Mouse (Mus musculus) testis, postnatal 10 days (tissue): ENCODE results near the gene Tpk1.

Source experiments
- DNase-seq: peaks from one replicate; pipeline ENCODE4 v3.0.0; 2021; ENCODE audit warnings: low spot score

The Tpk1 gene

DNA sequence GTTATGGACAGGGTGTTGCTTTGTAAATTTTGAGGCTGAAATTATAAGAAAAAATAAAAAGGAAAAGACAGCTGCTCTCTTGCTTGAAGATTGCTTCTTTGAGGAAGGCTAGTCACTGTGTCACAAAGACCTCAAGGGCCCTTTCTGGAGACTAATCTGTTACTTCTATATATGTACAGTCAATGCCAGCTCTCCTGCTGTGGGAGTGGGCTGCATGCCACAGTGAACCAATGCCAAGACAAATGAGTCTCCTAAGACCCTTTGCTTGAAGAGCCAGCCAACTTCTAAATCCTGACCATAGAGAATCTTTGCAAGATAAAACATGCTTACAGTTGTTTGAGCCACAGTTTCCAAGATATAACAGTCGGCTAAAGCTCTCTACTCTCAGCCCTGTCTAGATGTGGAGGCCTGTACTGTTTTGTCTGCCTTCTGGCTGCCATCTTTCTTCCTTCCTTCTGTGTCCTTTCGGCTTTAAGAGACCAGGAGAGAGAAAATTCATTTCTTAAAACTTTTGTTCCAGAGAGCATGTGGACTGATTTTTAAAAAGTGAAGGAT, 230.0 kb downstream of the Tpk1 start:
- DNase-seq: no peak

DNA sequence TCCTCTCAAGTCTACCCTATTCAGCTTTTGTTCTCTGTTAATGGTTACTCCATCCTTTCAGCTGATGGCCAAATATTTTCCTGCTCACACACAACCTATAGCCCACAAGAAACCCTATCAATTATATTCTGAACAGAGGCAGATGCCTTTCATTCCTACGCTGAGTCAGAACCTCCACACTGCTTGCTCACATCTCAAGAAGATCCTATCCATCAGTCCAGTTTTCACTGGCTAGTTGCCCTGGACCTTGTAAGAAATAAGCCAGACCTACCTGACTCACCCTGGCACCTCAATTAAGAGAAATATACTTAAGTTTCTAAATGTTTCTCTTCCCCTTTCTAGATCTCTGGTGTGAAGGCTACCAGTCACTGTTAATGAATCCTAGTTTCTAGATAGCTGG, 231.7 kb downstream of the Tpk1 start:
- no peak for DNase-seq

DNA sequence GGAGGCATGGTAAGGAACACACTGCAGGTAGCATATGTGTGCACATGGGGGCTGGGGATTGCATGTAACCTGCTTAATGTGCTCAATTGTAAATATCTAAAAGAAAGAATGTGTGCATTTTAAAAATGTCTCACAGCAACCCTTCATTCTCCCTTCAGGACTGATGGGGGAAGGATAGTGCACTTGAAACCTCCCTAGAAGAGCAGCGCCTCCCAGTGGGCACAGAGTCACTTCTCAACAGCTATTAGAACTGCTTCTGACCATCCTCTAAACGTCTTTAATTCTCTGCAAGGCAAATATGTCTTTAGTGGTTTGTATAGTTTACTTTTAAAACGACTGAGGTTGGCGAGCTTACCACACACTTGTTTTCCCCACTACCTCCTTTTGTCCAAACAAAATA, 241.1 kb downstream of the Tpk1 start:
- no peak for DNase-seq

DNA sequence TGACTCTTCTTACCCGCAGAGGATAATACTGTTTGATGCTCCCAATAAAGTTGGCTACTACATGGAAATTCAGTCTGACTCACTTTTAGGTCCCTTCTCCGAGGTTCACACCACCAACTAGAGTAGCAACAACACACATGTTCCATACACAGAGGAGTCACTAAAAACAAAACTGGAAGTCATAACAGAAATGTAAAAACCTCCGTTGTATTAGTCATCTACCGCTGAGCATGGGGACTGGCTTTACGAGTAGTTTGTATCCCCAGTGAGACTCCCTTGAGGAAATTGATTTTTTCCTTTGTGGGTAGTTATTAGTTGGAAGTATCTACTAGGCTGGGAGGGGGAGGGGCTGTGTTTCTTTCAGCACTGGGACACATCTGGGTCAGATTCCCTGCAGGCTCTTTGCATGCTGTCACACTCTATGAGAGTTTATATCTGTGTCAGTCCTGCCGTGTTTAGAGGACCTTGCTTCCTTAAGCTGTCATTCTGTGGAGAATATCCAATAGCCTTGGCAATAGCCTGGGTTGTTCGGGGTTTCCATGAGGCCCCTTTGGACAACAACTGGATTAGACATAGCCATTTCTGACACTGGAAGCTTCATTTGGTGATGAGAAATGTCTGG, 245.6 kb downstream of the Tpk1 start:
- no peak for DNase-seq

DNA sequence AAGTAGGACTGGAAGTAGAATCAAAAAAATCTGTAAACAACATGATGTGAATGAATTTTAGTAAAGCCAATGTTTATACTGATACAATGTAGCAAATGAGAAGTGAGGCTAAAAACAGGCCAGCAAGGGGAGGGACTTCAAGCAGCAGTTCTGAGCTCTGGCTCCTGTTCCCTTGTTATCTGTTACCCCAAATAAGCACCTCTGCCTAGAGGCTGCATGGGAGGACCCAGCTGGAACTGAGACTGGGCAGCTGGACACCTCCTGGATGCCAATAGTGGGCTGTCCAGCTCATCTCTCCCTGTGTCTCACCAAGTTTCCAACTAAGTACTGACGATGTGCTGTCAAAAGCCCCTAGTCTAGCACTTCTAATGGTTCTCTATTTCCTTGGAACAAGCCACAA, 257.1 kb downstream of the Tpk1 start:
- no peak for DNase-seq

DNA sequence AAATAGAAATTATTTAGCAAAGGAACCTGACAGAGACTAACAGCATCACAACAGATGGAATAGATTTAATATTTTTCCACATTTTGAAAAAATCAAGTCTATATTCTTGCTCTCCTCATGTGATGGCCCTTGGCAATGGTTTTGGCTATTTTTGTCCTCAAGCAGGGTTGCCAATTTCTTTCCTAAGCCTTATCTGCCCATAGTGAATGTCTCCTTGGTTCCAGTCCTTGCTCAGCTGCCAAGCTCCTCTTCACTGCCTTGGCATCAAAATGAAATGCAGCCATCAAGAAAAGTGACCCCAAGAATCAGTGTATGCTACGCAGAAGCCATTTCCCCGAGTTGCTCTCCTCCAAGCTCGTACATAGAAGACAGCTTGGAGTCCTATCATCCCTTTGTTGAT, 263.0 kb downstream of the Tpk1 start:
- DNase-seq: no peak

DNA sequence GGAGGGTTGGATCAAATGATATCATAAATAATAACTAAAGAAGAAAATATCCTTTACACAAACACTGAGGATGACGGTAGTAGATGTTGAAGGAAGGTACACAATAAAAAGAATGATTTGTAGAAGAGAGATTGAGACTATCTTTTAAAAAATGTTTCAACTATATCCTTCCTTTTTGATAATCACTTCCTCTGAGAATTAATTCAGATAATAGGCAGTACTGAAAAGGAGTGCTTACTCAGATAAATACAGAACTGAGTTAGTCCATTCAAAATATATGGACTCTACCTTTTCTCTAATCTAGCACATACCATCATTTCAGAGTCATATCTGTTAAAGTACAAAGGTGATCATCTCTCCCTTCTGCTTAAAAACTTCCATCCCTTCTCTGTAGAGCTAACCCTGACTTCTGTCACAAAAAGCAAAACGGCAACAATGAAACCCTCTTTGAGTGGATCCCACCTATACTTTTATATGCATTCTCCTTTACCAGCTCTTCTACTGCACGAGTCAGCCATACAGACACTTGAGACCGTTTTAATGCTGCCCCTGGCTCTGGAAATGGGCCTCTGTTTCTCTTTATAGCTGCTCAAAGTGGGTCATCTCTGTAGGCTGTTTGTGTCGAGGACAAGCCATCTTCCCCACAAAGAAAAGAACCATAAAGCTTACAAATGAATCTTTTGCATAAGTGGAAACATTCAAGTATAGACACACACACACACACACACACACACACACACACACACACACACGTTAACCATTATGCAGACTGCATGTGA, 263.7 kb downstream of the Tpk1 start:
- DNase-seq: no peak

DNA sequence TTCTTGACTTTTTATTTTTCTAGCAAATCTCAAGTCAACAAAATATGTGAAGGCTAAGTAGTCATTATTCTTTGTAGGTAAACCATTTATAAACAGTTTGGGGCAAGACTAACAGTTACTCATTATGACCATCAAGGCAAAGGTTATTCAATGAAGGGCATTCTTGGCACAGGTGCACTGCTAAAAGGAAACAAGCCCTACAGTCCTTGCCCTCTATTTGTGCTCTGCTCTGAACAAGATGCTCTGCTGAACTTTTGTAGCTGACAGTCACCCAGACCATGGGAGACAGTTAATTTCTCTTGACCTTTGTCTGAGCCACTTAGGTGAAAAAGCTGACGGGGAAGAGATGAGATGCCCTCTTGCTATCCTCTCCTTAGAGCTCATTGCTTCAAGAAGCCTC, 269.7 kb downstream of the Tpk1 start:
- DNase-seq: no peak

DNA sequence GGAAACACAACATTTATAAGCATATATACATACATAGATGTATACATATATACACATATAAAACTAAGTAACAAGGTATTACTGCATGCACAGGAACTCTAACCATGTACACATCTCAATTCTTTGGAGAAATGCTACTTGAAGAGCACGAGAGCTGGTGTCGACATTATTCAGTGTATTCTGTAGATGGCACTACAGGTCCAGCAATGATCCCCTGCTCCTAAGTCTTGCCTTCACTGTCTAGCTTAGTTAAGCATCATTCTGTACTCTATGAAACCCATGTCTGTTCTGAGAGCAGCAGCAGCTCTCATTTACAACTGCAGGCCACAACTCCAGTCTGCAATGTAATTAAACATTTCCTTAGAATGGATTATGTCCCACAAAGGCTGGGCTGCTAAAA, 270.5 kb downstream of the Tpk1 start:
- no peak for DNase-seq

DNA sequence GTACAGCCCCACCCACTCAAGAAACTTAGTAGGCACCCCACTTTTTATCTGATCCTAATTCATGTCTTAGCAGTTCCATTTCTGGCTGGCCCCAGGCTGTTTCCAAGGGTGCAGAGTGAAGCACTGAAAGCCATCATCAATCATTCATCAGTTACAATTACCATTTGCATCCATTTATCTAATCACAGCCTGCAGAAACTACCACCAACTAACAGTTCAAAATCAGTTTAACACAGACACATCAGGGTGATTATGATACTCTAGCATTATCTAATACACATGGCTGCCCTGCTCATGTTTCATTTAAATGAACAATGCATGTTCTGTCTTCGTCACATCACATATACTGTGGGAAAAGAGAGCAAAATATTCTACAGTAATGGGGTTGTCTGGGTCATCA, 274.7 kb downstream of the Tpk1 start:
- no peak for DNase-seq

DNA sequence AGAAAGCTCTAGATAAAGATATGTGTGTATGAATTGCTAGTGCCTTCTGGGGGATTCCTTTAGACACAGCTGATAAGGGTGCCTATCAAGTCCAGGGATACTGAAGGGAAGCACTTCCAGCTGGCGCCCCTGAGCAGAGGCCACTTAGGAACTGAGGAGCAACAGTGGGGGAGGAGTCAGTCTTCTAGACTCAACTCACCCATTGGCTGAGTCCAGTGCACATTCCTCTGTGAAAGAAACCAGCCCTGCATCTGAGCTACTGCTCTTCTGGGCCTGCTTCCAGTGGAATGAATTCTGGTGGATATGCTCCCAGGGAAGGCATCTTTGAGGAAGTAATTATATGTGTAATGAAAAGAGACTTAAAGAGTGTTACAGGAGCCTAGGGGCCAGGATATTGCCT, 278.8 kb downstream of the Tpk1 start:
- no peak for DNase-seq

DNA sequence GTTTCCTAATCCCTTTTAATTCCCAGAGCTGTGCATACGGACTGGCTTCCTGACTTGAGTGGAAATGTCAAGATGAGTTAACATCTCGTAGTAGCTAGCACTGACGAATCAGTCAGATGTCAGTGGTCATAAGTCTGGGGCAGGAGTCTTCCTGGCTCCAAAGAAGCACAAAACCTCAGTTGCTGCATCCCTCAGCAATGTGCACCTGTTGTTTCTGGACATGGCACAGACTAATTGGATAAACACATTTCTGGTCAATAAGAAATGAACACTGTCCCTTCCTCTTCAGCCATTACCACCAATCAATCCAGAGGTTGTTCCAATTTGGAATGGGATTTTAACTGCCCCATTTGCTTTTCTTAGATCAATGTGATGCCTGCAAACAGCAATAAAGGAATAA, 281.2 kb downstream of the Tpk1 start:
- DNase-seq: no peak

DNA sequence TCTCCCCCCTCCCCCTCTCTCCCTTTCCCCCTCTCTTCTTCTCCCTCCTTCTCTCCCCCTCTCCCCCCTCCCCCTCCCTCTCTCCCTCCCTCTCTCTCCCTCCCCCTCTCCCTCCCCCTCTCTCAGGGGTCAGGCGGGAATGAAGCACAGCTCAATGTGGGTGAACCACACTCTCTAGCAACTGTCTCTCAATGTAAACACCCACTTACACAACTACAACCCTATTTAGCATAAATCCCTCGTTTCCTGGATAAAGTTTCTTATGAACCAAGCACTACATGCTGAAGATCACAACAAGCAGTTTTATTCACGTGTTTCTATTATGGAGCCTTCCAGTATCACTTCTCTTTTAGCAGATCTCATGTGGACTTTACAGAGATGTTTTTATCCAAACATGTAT, 281.8 kb downstream of the Tpk1 start:
- DNase-seq: no peak

DNA sequence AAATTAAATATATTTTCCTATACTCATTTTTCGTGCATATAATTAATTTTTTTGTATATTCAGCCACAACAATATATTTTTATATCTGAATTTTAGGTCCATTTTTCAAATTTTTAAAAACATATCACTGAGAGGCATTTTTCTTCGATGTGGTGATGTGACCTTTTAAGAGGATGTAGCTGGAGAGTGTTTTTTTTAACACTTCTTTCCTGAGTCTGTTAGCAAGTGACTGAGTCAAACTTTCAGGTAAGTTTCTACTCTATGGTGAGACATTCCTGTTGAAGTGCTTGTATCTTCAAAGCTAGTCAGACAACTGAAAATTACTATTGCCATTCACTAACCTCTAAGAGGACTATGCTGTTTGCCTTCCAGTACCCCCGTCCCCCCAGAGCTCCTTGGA, 283.3 kb downstream of the Tpk1 start:
- DNase-seq: no peak

DNA sequence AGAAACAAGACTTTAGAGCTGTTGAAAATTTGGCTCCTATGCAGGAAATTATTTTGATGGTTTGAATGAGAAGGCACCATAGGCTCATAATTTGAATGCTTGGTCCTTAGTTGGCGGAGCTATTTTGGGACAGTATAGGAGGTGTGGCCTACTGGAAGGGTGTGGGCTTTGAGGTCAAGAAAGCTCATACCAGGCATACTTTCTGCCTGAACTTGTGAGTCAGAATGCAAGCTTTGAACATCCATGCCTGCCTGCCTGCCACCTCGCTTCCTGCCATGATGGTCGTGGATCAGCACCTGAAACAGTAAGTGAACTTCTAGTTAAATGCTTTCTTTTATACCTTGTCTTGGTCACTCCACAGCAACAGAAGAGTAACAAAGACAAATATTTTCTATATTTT, 283.8 kb downstream of the Tpk1 start:
- DNase-seq: no peak

DNA sequence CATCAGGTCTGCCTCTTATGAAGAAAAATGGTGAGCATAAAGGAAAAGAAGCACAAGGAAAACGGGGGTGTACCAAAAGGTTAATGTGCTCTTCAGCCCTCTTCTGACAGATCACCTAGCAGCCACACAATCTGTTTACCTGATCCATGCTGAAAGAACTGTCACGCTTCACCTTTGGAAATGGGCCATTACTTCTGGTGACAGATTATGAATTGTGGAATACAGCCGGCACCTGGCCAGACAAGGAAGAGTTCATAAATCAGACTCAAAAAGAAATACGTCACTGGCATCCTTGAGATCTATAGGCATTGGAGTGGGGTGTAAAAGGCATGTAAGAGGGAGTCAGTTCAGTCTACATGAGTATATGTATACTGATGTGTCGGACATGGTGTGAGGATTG, 292.9 kb downstream of the Tpk1 start:
- no peak for DNase-seq

DNA sequence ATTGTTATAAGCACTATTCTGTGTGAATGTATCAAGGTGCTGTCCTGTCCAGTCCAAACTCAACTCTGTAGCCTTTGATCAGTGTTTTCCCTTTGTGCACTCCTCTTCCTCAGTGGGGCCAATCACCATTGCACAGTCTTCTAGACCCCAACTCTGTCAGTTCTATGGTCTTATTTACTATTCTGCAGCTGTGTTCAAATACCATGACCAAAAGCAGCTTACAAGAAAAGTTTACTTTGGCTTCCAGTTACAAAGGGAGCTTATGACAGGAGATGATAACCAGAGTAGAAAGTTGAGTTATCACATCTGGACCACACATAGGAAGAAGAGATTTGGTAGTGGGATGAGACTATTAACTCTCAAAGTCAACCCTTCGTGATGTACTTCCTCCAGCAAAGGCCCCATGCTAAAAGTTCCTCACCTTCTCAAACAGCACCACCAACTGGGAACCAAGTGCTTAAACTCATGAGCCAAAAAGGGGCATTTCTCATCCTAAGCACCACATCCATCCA, 298.6 kb downstream of the Tpk1 start:
- DNase-seq: no peak

DNA sequence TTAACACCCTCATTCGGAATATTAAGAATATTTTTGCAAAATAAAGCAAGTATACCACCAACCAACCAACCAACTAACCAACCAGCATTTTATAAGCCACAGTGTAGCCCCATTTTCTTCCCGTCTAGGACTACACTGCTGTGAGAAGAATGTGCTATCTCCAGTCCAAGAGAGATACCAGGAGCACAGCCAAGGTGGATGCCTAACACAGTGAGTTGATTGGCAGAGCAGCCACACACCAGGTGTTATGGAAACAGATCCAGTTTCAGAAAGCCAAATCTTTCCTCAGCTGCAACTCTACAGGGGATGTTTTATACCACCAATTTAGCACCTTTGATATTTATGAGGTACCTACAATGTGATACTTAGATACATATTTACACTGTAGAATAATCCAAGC, 299.1 kb downstream of the Tpk1 start:
- no peak for DNase-seq

DNA sequence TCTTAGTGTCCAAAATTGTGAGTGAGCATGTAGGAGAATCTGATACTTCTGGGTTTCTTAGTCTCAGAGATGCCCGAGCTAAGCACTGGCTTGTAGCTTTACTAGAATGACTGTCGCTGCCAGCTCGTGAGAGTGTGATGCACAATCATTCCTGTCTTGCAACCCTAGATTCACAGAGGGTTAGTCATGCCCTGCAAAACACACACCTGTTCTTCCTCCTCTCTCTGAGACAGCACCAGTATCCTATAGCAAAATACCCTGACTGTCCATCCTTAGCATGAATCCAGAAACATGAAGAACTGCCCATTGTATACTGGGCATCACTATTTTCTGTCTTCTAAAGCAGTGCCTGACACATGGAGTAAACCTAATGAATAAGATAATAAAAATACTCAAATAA, 302.2 kb downstream of the Tpk1 start:
- no peak for DNase-seq

DNA sequence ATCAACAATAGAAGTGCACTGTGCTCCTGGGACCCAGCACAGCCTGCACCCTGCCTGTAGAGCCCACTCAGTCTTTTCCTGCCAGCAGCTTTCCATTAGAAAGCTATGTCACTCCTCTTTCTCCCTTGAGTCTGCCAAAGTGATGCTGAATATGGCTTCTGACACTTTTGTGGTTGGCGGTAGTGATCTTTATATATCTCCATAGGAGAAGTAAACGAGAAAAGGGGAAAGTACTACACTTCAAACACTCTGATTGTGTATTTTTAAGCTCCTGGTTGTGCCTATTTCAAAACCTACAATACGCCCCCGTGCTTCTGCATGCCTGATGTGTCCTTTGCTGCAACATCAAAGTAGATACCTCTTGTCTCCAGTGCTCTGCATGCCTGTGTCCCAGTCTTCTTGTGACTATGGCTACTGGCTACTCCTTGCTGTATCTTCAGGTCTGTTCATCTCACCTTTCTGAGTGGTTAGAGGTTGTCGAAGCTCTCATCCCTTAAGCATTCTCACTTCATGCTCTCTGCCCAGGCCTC, 302.7 kb downstream of the Tpk1 start:
- no peak for DNase-seq

DNA sequence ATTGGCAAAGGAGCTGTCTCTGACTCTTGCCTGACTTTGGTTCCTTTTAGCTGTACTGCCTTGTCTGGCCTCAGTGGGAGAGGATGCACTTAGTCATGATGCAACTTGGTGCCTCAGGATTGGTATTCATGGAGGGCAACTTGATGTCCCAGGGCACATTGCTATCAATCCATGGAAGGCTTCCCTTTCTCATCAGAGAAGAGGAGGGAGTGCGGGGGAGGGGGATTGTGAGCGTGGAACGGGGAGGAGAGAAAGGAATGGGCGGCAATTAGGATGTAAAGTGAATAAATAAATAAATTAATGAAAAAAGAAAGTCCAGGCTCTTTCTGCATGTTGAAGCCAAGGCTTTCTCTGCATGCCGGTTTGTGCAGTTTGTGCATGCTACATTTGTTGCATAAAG, 304.8 kb downstream of the Tpk1 start:
- DNase-seq: no peak

DNA sequence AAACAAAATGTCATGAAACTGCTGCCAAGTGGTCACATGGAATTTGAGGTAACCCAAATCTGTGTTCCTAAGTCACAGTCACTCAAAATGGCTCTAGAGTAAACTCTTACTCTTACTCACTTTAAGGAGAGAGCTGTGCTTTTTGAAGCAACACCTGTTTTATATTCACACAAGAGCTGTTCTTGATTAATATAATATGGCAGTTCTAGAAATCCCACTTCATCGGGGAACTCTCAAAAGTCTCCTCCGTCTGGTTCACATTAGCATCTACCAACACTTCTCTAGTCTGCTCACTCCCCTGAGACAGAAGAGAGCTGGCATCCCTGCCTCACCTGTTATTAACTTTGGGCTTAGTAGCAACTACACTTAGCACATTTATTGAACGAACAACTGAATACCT, 305.9 kb downstream of the Tpk1 start:
- no peak for DNase-seq

DNA sequence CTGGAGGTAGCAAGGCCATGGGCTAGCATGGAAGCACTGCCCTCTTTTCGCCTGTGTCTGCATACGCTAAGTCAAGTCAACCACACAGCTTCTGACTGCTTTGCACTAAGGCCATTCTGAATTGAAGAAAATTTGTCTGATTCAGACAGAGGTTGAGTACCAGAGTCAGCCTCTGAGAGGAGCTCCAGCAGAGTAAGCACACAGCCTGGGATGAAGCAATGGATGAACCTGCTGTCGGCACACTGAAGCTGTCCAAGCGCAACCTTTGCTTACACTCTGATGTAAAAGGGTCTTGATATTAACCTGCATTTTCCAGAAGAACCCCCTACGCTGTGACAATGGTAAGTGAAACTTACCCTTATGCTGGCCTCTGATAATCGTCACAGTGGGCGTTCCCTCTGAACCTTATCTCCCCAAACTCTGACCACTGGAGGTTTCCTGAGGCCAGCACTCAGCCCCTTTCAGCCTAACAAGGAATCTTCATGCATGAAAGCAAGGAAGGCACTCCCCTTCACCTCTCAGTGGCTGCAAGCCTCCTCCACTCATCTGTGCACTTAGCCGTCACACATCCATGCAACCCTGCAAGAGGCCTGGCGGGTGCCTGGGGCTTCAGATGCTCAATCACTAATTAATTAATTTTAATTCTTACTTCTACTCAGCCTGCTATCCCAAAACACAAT, 311.4 kb downstream of the Tpk1 start:
- no peak for DNase-seq
